Mouse (Mus musculus): ENCODE measurements around the gene Cfap44.
A peak's percentile ranks its signal among the peaks of the same experiment; 100 is the strongest.

The Cfap44 gene

DNA sequence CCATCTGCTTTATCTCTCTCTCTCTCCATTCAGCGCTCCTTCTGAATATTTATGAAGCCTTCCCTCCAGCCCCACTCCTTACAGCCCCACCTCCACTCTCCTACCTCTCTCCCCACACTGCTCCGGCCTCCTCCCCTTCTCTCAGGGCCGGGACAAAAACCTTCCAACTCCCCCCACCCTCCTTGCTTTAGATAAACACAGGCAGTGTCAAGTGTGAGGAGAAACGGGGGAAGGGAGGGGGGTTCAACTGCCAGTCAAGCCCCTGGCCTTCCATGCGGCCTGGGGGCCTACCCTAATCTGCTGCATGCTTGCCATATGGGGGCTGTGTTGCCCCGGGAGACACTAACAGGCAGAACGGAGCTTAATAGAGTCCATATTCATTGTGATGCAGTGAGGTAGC, 136.2 kb downstream of the Cfap44 start:
- DNase-seq (ENCODE audit: low read depth, low spot score), result peak; percentile 78

GRCm38 (mm10) chr16:44531239-44531797, 136.7 kb downstream of the Cfap44 start:
- no peak for DNase-seq (ENCODE audit: low read depth, low spot score)

Measured in forelimb bud, embryonic 11.5 days (tissue).